Mouse (Mus musculus) megakaryocyte, embryonic 14.5 days (primary cell): ENCODE data around the gene Rnd1.

Experiments used
- FLI1 ChIP-seq: IDR thresholded peaks from 2 replicates; pipeline ENCODE4 v1.6.1; 2012; ENCODE audit warnings: low read length, inconsistent platforms, mixed read lengths
- GATA1 ChIP-seq: IDR thresholded peaks from 3 replicates; pipeline ENCODE4 v1.6.1; 2012; ENCODE audit warnings: mixed read lengths, low read length, inconsistent platforms, borderline replicate concordance

DNA sequence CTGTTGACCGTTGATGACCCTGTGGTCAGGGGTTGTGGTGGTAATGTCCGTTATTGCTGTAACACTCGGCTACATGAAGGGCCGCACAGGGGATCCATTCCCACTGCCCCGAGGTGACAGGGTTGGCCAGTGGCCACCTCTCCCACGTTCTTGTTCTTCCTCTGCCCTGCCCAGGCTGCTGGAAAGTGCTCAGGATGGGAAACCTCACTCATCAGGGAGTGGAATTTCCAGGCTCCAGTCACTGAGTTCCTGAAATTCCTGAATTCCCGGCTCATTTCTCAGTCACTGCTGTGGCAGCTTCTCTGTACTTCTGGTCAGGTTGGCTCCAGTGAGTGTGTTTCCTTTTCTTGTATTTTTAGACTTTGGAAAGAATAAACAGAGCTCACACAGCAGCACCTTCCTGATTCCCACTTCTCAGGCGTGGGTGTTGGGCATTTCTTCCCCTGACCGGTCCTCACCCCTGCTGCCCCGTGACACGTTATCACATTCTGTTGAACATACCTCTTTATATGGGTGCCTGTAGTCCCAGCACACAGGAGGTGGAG lies 15.0 kb upstream of the Rnd1 start:
- no peak for TF ChIP-seq GATA1
- no peak for TF ChIP-seq FLI1
